Mouse (Mus musculus): Measurements from ENCODE around the gene Gm45717. TPM values are rescaled to one million over a fixed set of nuclear protein-coding genes. Genes with fewer than 3 reads are reported as not detected.

The Gm45717 gene
- polyA plus RNA-seq, 1 experiment from 2014 or later: not detected

- Histone ChIP-seq H3K9ac (ENCODE audit: low read depth, low read length) (no peak overlapping the region), H3K27me3 (replicated peaks; ENCODE audit: control insufficient read depth, insufficient read depth, low read length) (no peaks in the 10 kb centered on the region), H3K4me2 (no peak overlapping the region), H3K36me3 (ENCODE audit: control insufficient read depth, insufficient read depth, low read length) (peaks cover 3% of the 10 kb centered on the region; the same call in 1 of the 2 replicates), H3K4me3 (ENCODE audit: low read depth, low read length) (no peak overlapping the region), H3K4me1 (replicated peaks; ENCODE audit: control insufficient read depth, insufficient read depth, low read length) (peaks cover 21% of the 10 kb centered on the region), H3K27ac (ENCODE audit: low read depth, low read length) (no peak overlapping the region), H3K9me3 (ENCODE audit: control insufficient read depth, low read length) (no peaks in the 10 kb centered on the region)
- 73% methylated on average over 6 of the region's 6 CpGs for WGBS
- ATAC-seq (replicated peaks; ENCODE audit: low FRiP score) (no peak), DNase-seq (ENCODE audit: low spot score) (no peak)
Observed at GRCm38 (mm10) chr7:140951765-140952164, 4.0 kb downstream of the Gm45717 start.

GRCm38 (mm10) chr7:140951051-140951450 is 4.7 kb downstream of the Gm45717 start:
- H3K4me2 ChIP-seq: no peak overlapping the region
- no peak overlapping the region for H3K9ac ChIP-seq (ENCODE audit: low read depth, low read length)
- H3K4me1 ChIP-seq (replicated peaks; ENCODE audit: control insufficient read depth, insufficient read depth, low read length): peaks cover 25% of the 10 kb centered on the region
- H3K9me3 ChIP-seq (ENCODE audit: control insufficient read depth, low read length): no peaks in the 10 kb centered on the region
- no peaks in the 10 kb centered on the region for H3K27me3 ChIP-seq (replicated peaks; ENCODE audit: control insufficient read depth, insufficient read depth, low read length)
- no peak overlapping the region for H3K4me3 ChIP-seq (ENCODE audit: low read depth, low read length)
- DNase-seq (ENCODE audit: low spot score): no peak
- WGBS: 64% methylated on average over 8 of the region's 8 CpGs
- H3K36me3 ChIP-seq (ENCODE audit: control insufficient read depth, insufficient read depth, low read length): peaks cover 4% of the 10 kb centered on the region; the same call in 1 of the 2 replicates
- no peak overlapping the region for H3K27ac ChIP-seq (ENCODE audit: low read depth, low read length)
- ATAC-seq (replicated peaks; ENCODE audit: low FRiP score): no peak

GRCm38 (mm10) chr7:140949824-140950530 is 5.8 kb downstream of the Gm45717 start, which contains the start of gene Ifitm5:
Gene Ifitm5, minus strand, starts transcription at chr7:140950291.
- 86% methylated on average over 16 of the region's 16 CpGs for WGBS
- H3K9ac ChIP-seq (ENCODE audit: low read depth, low read length): no peak within 1 kb of the TSS
- H3K27ac ChIP-seq (ENCODE audit: low read depth, low read length): no peak within 1 kb of the TSS
- no peaks in the 10 kb centered on the region for H3K9me3 ChIP-seq (ENCODE audit: control insufficient read depth, low read length)
- H3K36me3 ChIP-seq (ENCODE audit: control insufficient read depth, insufficient read depth, low read length): peaks cover 7% of the 10 kb centered on the region; the same call in 1 of the 2 replicates
- no peak within 1 kb of the TSS for H3K4me2 ChIP-seq
- DNase-seq (ENCODE audit: low spot score) (no peak), ATAC-seq (replicated peaks; ENCODE audit: low FRiP score) (no peak)
- H3K4me1 ChIP-seq (replicated peaks; ENCODE audit: control insufficient read depth, insufficient read depth, low read length): peaks cover 24% of the 10 kb centered on the region
- H3K4me3 ChIP-seq (ENCODE audit: low read depth, low read length): no peak within 1 kb of the TSS
- no peaks in the 10 kb centered on the region for H3K27me3 ChIP-seq (replicated peaks; ENCODE audit: control insufficient read depth, insufficient read depth, low read length)

- Histone ChIP-seq H3K9me3 (ENCODE audit: control insufficient read depth, low read length) (no peaks in the 10 kb centered on the region), H3K36me3 (ENCODE audit: control insufficient read depth, insufficient read depth, low read length) (peaks cover 7% of the 10 kb centered on the region; the same call in 1 of the 2 replicates), H3K4me3 (ENCODE audit: low read depth, low read length) (no peak overlapping the region), H3K9ac (ENCODE audit: low read depth, low read length) (no peak overlapping the region), H3K4me1 (replicated peaks; ENCODE audit: control insufficient read depth, insufficient read depth, low read length) (peaks cover 24% of the 10 kb centered on the region), H3K4me2 (no peak overlapping the region), H3K27me3 (replicated peaks; ENCODE audit: control insufficient read depth, insufficient read depth, low read length) (no peaks in the 10 kb centered on the region), H3K27ac (ENCODE audit: low read depth, low read length) (no peak overlapping the region)
- DNase-seq (ENCODE audit: low spot score) (no peak), ATAC-seq (replicated peaks; ENCODE audit: low FRiP score) (no peak)
- WGBS: 86% methylated on average over 6 of the region's 6 CpGs
Observed at GRCm38 (mm10) chr7:140949255-140949654, 6.5 kb downstream of the Gm45717 start.

GRCm38 (mm10) chr7:140948161-140948560 is 7.6 kb downstream of the Gm45717 start:
- no peak overlapping the region for H3K4me2 ChIP-seq
- peaks cover 19% of the 10 kb centered on the region for H3K4me1 ChIP-seq (replicated peaks; ENCODE audit: control insufficient read depth, insufficient read depth, low read length)
- H3K4me3 ChIP-seq (ENCODE audit: low read depth, low read length): no peak overlapping the region
- WGBS: 31% methylated on average over 8 of the region's 8 CpGs
- ATAC-seq (replicated peaks; ENCODE audit: low FRiP score) (no peak), DNase-seq (ENCODE audit: low spot score) (peak; percentile 32)
- H3K9me3 ChIP-seq (ENCODE audit: control insufficient read depth, low read length): no peaks in the 10 kb centered on the region
- no peaks in the 10 kb centered on the region for H3K27me3 ChIP-seq (replicated peaks; ENCODE audit: control insufficient read depth, insufficient read depth, low read length)
- no peak overlapping the region for H3K9ac ChIP-seq (ENCODE audit: low read depth, low read length)
- peaks cover 7% of the 10 kb centered on the region; the same call in 1 of the 2 replicates for H3K36me3 ChIP-seq (ENCODE audit: control insufficient read depth, insufficient read depth, low read length)
- H3K27ac ChIP-seq (ENCODE audit: low read depth, low read length): peak overlapping the region; percentile 2; the same call in 1 of the 2 replicates

- DNase-seq (ENCODE audit: low spot score) (peak; percentile 31), ATAC-seq (replicated peaks; ENCODE audit: low FRiP score) (0 out of 2 replicates have a peak, but pooled peaks have one; percentile 11)
- Histone ChIP-seq H3K27ac (ENCODE audit: low read depth, low read length) (peak overlapping the region; percentile 28; the same call in 1 of the 2 replicates), H3K9me3 (ENCODE audit: control insufficient read depth, low read length) (no peaks in the 10 kb centered on the region), H3K4me2 (peak overlapping the region; percentile 13; the same call in 1 of the 2 replicates), H3K9ac (ENCODE audit: low read depth, low read length) (0 out of 2 replicates have a peak overlapping the region, but pooled peaks have one; percentile 26), H3K4me1 (replicated peaks; ENCODE audit: control insufficient read depth, insufficient read depth, low read length) (peaks cover 27% of the 10 kb centered on the region), H3K27me3 (replicated peaks; ENCODE audit: control insufficient read depth, insufficient read depth, low read length) (no peaks in the 10 kb centered on the region), H3K4me3 (ENCODE audit: low read depth, low read length) (no peak overlapping the region), H3K36me3 (ENCODE audit: control insufficient read depth, insufficient read depth, low read length) (peaks cover 7% of the 10 kb centered on the region; the same call in 1 of the 2 replicates)
- 19% methylated on average over 7 of the region's 7 CpGs for WGBS
Observed at GRCm38 (mm10) chr7:140946980-140947379, 8.8 kb downstream of the Gm45717 start.

- DNase-seq (ENCODE audit: low spot score): no peak
- H3K36me3 ChIP-seq (ENCODE audit: control insufficient read depth, insufficient read depth, low read length): peaks cover 7% of the 10 kb centered on the region; the same call in 1 of the 2 replicates
- no peak for ATAC-seq (replicated peaks; ENCODE audit: low FRiP score)
- H3K27me3 ChIP-seq (replicated peaks; ENCODE audit: control insufficient read depth, insufficient read depth, low read length): no peaks in the 10 kb centered on the region
- no peak overlapping the region for H3K4me3 ChIP-seq (ENCODE audit: low read depth, low read length)
- no peak overlapping the region for H3K4me2 ChIP-seq
- peaks cover 27% of the 10 kb centered on the region for H3K4me1 ChIP-seq (replicated peaks; ENCODE audit: control insufficient read depth, insufficient read depth, low read length)
- no peaks in the 10 kb centered on the region for H3K9me3 ChIP-seq (ENCODE audit: control insufficient read depth, low read length)
- WGBS: 85% methylated on average over 10 of the region's 10 CpGs
- no peak overlapping the region for H3K27ac ChIP-seq (ENCODE audit: low read depth, low read length)
- no peak overlapping the region for H3K9ac ChIP-seq (ENCODE audit: low read depth, low read length)
Observed at GRCm38 (mm10) chr7:140946311-140946710, 9.4 kb downstream of the Gm45717 start.

GRCm38 (mm10) chr7:140945247-140945646 is 10.5 kb downstream of the Gm45717 start:
- Histone ChIP-seq H3K9ac (ENCODE audit: low read depth, low read length) (no peak overlapping the region; the same call in 1 of the 2 replicates), H3K4me3 (ENCODE audit: low read depth, low read length) (no peak overlapping the region), H3K4me1 (replicated peaks; ENCODE audit: control insufficient read depth, insufficient read depth, low read length) (peaks cover 34% of the 10 kb centered on the region), H3K27ac (ENCODE audit: low read depth, low read length) (no peak overlapping the region), H3K27me3 (replicated peaks; ENCODE audit: control insufficient read depth, insufficient read depth, low read length) (no peaks in the 10 kb centered on the region), H3K36me3 (ENCODE audit: control insufficient read depth, insufficient read depth, low read length) (peaks cover 7% of the 10 kb centered on the region; the same call in 1 of the 2 replicates), H3K4me2 (no peak overlapping the region), H3K9me3 (ENCODE audit: control insufficient read depth, low read length) (no peaks in the 10 kb centered on the region)
- no peak for ATAC-seq (replicated peaks; ENCODE audit: low FRiP score)
- 90% methylated on average over 5 of the region's 5 CpGs for WGBS
- no peak for DNase-seq (ENCODE audit: low spot score)

Data from liver, embryonic 11.5 days (tissue).